Mouse (Mus musculus): ENCODE results near the gene Btbd35f16. TPM values are rescaled to one million over a fixed set of nuclear protein-coding genes. Genes with fewer than 3 reads are reported as not detected.
"Not testable (repeated sequence)": the region's sequence is repeated elsewhere in the genome, so short reads cannot be mapped to it uniquely, and the experiment has no call there.

Btbd35f16 gene
- not detected in 2 replicates for polyA plus RNA-seq (2015; fragmentation: Nextera tagmentation; extraction: Ambion mirVana)

DNA sequence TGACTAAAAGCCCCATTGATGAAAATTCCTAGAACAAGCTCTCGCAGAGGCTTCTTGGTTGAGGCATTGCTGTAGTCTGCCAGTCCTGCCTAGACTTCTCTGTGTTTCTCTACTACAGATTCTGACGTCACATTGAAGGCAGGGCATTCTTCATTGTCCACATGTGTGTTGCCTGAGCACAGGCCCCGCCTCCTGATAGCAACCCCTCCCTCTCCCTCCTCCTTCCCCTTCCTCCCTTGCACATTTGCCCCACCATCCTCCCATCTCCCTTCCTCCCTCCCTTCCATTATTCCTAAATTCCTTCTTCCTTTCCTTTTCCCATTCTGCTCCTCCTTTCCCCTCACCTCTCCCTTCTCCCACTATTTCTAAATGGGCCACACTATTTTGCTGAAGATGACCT is at the start of gene Btbd35f16:
Btbd35f16 (minus strand) TSS at position 101 of the 400 bp plus-strand sequence.
- not testable (repeated sequence) for DNase-seq (ENCODE audit: low spot score)

Other genes with a start within 250 kb of the Btbd35f16 start
- gene Btbd35f10, start 204.1 kb downstream of the Btbd35f16 start, polyA plus RNA-seq (2015; fragmentation: Nextera tagmentation; extraction: Ambion mirVana): not detected in 2 replicates
- not detected in 2 replicates for gene Btbd35f3, start 80.7 kb upstream of the Btbd35f16 start, polyA plus RNA-seq (2015; fragmentation: Nextera tagmentation; extraction: Ambion mirVana)
- gene Btbd35f28, start 239.6 kb upstream of the Btbd35f16 start, polyA plus RNA-seq (2015; fragmentation: Nextera tagmentation; extraction: Ambion mirVana): not detected in 2 replicates

Measured in thymus, postnatal 0 days (tissue).